Mouse (Mus musculus) stomach, adult 2 months (tissue): ENCODE measurements around the gene Uspl1. TPM values are rescaled to one million over a fixed set of nuclear protein-coding genes. Genes with fewer than 3 reads are reported as not detected.

Source experiments
- polyA plus RNA-seq: library from polyadenylated mRNA; depleted of rRNA; stranded (reverse); fragments of >200 nt; gene quantifications from 2 replicates; pipeline ENCODE4 v1.2.3, GENCODE M21; 2012; rRNA removed

Uspl1 gene
- polyA plus RNA-seq = 1.4 and 1.7 TPM in 2 replicates

DNA sequence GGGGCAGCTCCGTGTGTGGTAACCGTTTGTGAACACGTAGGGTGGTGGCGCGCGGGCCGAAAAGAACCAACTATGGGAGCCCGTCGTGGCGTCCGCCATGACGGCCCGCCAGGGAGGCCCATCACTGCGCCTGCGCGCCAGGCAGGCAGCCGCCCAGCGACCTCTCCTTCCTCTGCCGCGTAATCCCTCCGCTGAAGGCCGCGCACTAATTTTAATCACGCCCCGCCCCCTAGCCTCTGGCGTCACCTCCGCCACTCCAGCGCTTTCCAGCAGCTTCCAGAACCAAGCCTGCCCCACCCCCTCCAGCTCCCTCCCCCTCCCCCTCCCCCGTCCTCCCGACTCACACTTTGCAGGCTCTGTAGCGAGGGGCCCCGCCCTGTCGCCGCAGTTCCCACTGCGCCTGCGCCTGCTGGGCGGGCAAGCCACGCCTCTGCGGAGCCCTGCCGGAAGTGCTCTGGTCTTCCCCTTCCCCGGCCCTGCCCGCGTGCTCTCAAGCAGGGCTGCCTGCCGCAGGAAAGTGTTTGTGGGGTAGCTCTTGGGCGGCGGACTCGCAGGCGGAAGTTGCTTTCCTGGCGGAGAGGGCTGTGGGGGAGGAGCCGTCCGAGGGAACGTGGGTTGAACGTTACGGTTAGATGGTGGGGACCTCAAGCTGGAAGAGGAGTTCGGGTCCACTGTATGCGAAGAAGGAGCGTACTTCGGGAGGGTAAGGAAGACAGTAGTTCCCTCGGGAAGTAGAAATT is at the start of gene Uspl1, which contains the start of gene Hmgb1:
TSS of gene Uspl1 (plus strand) at position 247 of the 740 bp plus-strand sequence.
TSS of gene Hmgb1 (minus strand) at position 386 of the 740 bp plus-strand sequence.

DNA sequence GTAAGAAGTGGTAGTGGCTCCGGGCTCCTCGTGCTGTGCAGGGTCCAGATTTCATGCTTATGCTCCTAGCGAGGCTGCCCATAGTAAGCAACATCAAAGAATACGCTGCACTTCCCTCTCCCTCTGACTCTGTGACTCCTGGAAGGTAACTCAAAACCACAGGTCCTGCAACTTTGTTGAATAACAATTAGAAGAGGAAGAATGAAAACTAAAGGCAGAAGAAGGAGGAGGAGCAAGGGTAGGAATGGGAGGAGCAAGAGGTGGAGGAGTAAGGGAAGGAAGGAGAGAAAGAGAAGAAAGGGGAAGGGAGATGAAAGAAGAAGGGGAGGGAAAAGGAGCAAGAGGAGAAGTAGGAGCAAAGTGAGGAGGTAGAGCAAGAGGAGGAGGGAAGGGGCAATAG is 80.3 kb downstream of the Uspl1 start, which contains the start of gene Alox5ap:
TSS of gene Alox5ap (plus strand) at position 363 of the 400 bp plus-strand sequence.

Other genes starting within 250 kb of the Uspl1 start
- gene Gm42791, start 189.2 kb upstream of the Uspl1 start, polyA plus RNA-seq = not detected in 2 replicates
- 1.5 and 2.4 TPM in 2 replicates for gene Hmgb1, start 139 bp downstream of the Uspl1 start, polyA plus RNA-seq
- 7.6 and 11.4 TPM in 2 replicates for gene Alox5ap, start 80.4 kb downstream of the Uspl1 start, polyA plus RNA-seq
- gene Medag, start 227.4 kb downstream of the Uspl1 start, polyA plus RNA-seq = 4.1 and 6.9 TPM in 2 replicates